Mouse (Mus musculus): Measurements from ENCODE around the gene Itprid2. TPM values are rescaled to one million over a fixed set of nuclear protein-coding genes. Genes with fewer than 3 reads are reported as not detected.

The Itprid2 gene
- polyA plus RNA-seq, 1 experiment from 2014 or later = 4.7 TPM

Other genes with a start within 250 kb of the Itprid2 start
- 72.5 and 78.1 TPM in 2 replicates for gene Neurod1, start 178.6 kb upstream of the Itprid2 start, polyA plus RNA-seq (2015; fragmentation: Nextera tagmentation; extraction: Ambion mirVana)
- gene Cerkl, start 178.6 kb upstream of the Itprid2 start, polyA plus RNA-seq (2015; fragmentation: Nextera tagmentation; extraction: Ambion mirVana) = 1.4 and 1.7 TPM in 2 replicates
- 0.18 and 0.42 TPM in 2 replicates for gene Ppp1r1c, start 72.4 kb downstream of the Itprid2 start, polyA plus RNA-seq (2015; fragmentation: Nextera tagmentation; extraction: Ambion mirVana)